Mouse (Mus musculus) small intestine, adult 10 weeks (tissue): ENCODE data around the gene Nt5c1b. TPM values are rescaled to one million over a fixed set of nuclear protein-coding genes. Genes with fewer than 3 reads are reported as not detected.

ENCODE experiments used
- polyA plus RNA-seq: library from polyadenylated mRNA; stranded (reverse); fragments of 350-450 nt; fragmentation: Illumina TruSeq; extraction: RNeasy Lipid Tissue Mini Kit (QIAGEN cat#74804); gene quantifications from one replicate; pipeline ENCODE4 v1.2.3, GENCODE M21; 2014; ENCODE audit warnings: low replicate concordance

Gene Nt5c1b
- polyA plus RNA-seq = not detected

GRCm38 (mm10) chr12:10369673-10370072, at the start of gene Nt5c1b:
TSS of gene Nt5c1b (plus strand) at chr12:10369973.

GRCm38 (mm10) chr12:10390671-10391441, 21.1 kb downstream of the Nt5c1b start, which contains the start of gene Rdh14:
TSS of gene Rdh14 (plus strand) at chr12:10390772.

Other genes with a start within 250 kb of the Nt5c1b start
- 98.9 TPM for gene Rdh14, start 20.8 kb downstream of the Nt5c1b start, polyA plus RNA-seq